Mouse (Mus musculus): Measurements from ENCODE around the gene Cmc2.

GRCm38 (mm10) chr8:116875798-116876450, 45.3 kb downstream of the Cmc2 start:
- TF ChIP-seq CTCF (IDR thresholded peaks at IDR 0.05; ENCODE audit: control insufficient read depth, insufficient read depth, insufficient read length) (no peak), MAX (IDR thresholded peaks at IDR 0.05) (no peak)
